Mouse (Mus musculus) midbrain, embryonic 13.5 days (tissue): ENCODE results near the gene Neb. TPM values are rescaled to one million over a fixed set of nuclear protein-coding genes. Genes with fewer than 3 reads are reported as not detected.

Experiments used
- ATAC-seq: fragments of 200-750 bp; cut with Nextera tagmentation; 2 replicates; pipeline ENCODE4 v1.8.0; 2017; ENCODE audit warnings: mild to moderate bottlenecking, moderate TSS enrichment, moderate library complexity
- H3K27ac ChIP-seq: fragments of 300-500 bp; sonication (generic); 2 replicates; pipeline ENCODE4 v1.5.1; 2015; ENCODE audit warnings: inconsistent platforms, mild to moderate bottlenecking, moderate library complexity
- H3K27me3 ChIP-seq: fragments of 300-500 bp; sonication (generic); 2 replicates; pipeline ENCODE4 v1.6.1; 2015; ENCODE audit warnings: mild to moderate bottlenecking, inconsistent platforms
- H3K36me3 ChIP-seq: fragments of 300-500 bp; sonication (generic); 2 replicates; pipeline ENCODE4 v1.6.1; 2015; ENCODE audit warnings: mild to moderate bottlenecking, inconsistent platforms
- H3K4me1 ChIP-seq: fragments of 300-500 bp; sonication (generic); replicated peaks from 2 replicates; pipeline ENCODE4 v1.6.1; 2015; ENCODE audit warnings: inconsistent platforms
- H3K4me2 ChIP-seq: fragments of 300-500 bp; sonication (generic); replicated peaks from 2 replicates; pipeline ENCODE4 v1.6.1; 2015; ENCODE audit warnings: moderate library complexity, mild to moderate bottlenecking, inconsistent platforms
- H3K4me3 ChIP-seq: fragments of 300-500 bp; sonication (generic); replicated peaks from 2 replicates; pipeline ENCODE4 v1.5.1; 2015; ENCODE audit warnings: mild to moderate bottlenecking, inconsistent platforms
- H3K9ac ChIP-seq: fragments of 300-500 bp; sonication (generic); replicated peaks from 2 replicates; pipeline ENCODE4 v1.6.1; 2015; ENCODE audit warnings: mild to moderate bottlenecking, inconsistent platforms
- H3K9me3 ChIP-seq: fragments of 300-500 bp; sonication (generic); 2 replicates; pipeline ENCODE4 v1.6.1; 2016; ENCODE audit warnings: mild to moderate bottlenecking, inconsistent platforms
- WGBS: fragments of 180-500 bp; shearing (Covaris S2); methylation state at CpG from one replicate; pipeline ENCODE4 v1.1.7; 2015; 5-methylcytosine and 5-hydroxymethylcytosine counted together
- polyA plus RNA-seq: library from polyadenylated mRNA; unstranded; fragments of >200 nt; fragmentation: Nextera tagmentation; extraction: Ambion mirVana; gene quantifications from 2 replicates; pipeline ENCODE4 v1.2.1, GENCODE M21; 2015

Neb gene
- polyA plus RNA-seq, 1 experiment from 2014 or later: 0.73 TPM

DNA sequence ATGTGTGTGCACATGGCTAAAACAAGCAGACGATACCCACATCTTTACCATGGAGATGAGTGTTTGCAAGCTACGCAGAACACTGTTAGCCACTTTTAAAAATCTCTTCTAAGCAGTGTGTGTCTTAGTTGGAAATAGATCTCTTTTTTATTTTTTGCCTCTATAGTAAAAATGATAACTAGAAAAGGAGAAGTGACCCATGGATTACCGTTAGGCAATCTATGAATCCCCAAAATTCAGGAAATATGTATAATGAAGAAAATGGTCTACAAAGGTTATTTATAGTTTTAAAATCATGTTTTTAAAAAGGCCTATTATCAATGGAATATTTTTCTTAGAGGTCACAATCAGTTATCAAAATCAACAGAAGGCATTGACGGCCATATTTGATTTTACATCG is 80.3 kb downstream of the Neb start:
- H3K4me2 ChIP-seq: no peak overlapping the region
- H3K4me1 ChIP-seq: no peaks in the 10 kb centered on the region
- H3K27ac ChIP-seq: no peak overlapping the region
- WGBS: 95% methylated on average over 5 of the region's 5 CpGs
- no peaks in the 10 kb centered on the region for H3K9me3 ChIP-seq
- H3K27me3 ChIP-seq: no peaks in the 10 kb centered on the region
- H3K9ac ChIP-seq: no peak overlapping the region
- no peak overlapping the region for H3K4me3 ChIP-seq
- no peak for ATAC-seq
- H3K36me3 ChIP-seq: no peaks in the 10 kb centered on the region

- no peak for ATAC-seq
- Histone ChIP-seq H3K4me2 (no peak overlapping the region), H3K4me1 (no peaks in the 10 kb centered on the region), H3K36me3 (no peaks in the 10 kb centered on the region), H3K27ac (no peak overlapping the region), H3K9me3 (no peaks in the 10 kb centered on the region), H3K9ac (no peak overlapping the region), H3K4me3 (no peak overlapping the region), H3K27me3 (no peaks in the 10 kb centered on the region)
- whole genome bisulfite sequencing: 85% methylated on average over 9 of the region's 9 CpGs
These were observed 81.5 kb downstream of the Neb start for GRCm38 (mm10) chr2:52296779-52297178.

GRCm38 (mm10) chr2:52287436-52287835 is 90.8 kb downstream of the Neb start:
- 84% methylated on average over 1 of the region's 1 CpGs for WGBS

DNA sequence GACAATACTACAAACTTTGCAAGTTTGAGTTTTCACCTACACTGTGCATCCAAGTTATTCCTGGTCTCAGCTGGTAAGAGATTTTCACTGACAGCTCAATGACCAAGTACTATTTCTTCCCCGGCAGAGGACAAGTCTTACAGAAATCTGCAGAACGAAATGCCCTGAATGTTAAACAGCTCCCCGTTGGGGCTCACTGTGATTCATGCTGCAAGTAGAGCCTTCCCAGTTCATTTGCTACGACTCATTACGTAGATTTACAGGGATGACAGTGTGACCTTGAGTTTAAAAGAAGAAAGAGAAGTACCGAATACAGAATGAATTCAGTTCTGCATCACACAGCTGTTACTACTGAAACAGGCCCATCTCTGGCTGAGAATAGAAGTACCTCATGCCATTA is 91.9 kb downstream of the Neb start:
- 74% methylated on average over 6 of the region's 6 CpGs for WGBS
- Histone ChIP-seq H3K4me3 (no peak overlapping the region), H3K27ac (no peak overlapping the region), H3K9me3 (no peaks in the 10 kb centered on the region), H3K4me2 (no peak overlapping the region), H3K36me3 (no peaks in the 10 kb centered on the region), H3K27me3 (no peaks in the 10 kb centered on the region), H3K4me1 (no peaks in the 10 kb centered on the region), H3K9ac (no peak overlapping the region)
- ATAC-seq: no peak

More at GRCm38 (mm10) chr2:52287436-52287835, 90.8 kb downstream of the Neb start:
- Histone ChIP-seq H3K4me1 (no peaks in the 10 kb centered on the region), H3K27ac (no peak overlapping the region), H3K9me3 (no peaks in the 10 kb centered on the region), H3K27me3 (no peaks in the 10 kb centered on the region), H3K36me3 (no peaks in the 10 kb centered on the region), H3K4me2 (no peak overlapping the region), H3K9ac (no peak overlapping the region), H3K4me3 (no peak overlapping the region)
- no peak for ATAC-seq

DNA sequence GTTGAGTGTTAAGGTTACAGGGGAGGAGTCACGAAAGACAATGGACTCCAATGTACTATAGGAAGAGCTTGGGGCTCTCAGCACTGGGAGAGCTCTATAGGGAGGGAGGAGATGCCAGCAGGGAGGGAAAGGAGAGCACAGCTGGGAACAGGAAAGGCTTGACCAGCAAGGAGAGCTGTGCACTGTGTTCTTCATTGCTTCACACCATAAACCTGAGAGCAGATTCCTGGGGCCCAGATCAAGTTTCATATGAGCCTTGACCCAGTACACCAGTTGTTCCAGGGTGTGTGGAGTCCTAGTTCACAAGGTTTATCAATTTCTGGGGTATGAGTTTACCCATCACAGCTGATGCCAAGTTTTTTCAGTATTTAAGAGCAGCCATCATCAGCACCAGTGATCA is 106.1 kb downstream of the Neb start:
- Histone ChIP-seq H3K9ac (no peak overlapping the region), H3K4me3 (no peak overlapping the region), H3K4me2 (no peak overlapping the region), H3K9me3 (no peaks in the 10 kb centered on the region), H3K36me3 (no peaks in the 10 kb centered on the region), H3K27ac (no peak overlapping the region), H3K27me3 (no peaks in the 10 kb centered on the region), H3K4me1 (no peaks in the 10 kb centered on the region)
- 16% methylated on average over 1 of the region's 1 CpGs for whole genome bisulfite sequencing
- no peak for ATAC-seq

DNA sequence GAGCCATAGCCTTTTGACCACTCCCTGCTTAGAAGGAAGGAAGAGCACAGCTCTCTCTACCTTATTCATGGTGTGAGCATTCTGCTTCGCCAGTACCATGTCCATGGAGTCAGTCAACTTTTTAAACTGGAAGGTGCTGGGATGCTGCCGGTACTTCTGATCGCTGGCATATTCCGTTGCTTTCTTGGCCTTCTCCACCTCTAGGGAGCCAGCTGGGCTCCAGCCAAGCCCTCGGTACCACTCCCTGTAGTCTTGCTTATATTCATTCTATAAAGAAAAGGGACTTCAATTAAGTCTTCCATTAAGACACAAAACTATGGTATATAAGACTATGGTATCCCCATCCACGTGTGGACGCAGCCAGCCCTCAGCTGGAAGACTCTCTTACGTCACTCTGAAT is 107.4 kb downstream of the Neb start:
- H3K9me3 ChIP-seq: no peaks in the 10 kb centered on the region
- H3K4me1 ChIP-seq: no peaks in the 10 kb centered on the region
- WGBS: 91% methylated on average over 8 of the region's 8 CpGs
- no peak overlapping the region for H3K4me2 ChIP-seq
- no peak for ATAC-seq
- no peak overlapping the region for H3K27ac ChIP-seq
- no peak overlapping the region for H3K4me3 ChIP-seq
- H3K36me3 ChIP-seq: no peaks in the 10 kb centered on the region
- no peaks in the 10 kb centered on the region for H3K27me3 ChIP-seq
- no peak overlapping the region for H3K9ac ChIP-seq

DNA sequence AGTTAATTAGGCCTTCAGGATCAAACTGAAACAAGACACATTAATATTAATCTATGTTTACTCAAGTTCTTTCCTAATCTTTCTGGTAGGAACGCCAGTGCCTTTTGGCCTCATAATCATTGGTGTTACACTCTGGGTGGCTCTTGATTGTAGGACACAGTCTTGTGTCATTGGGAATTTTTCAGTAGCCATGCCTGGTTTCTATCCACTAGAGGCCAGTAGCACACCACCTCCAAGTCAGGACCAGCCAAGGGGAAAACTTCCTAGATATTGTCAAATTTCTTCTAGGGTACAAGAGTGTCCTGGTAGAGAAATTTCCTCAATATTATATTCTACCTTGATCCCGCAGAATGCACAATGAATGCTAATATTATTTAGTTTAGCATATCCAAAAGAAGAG is 116.1 kb downstream of the Neb start:
- no peak overlapping the region for H3K9ac ChIP-seq
- no peaks in the 10 kb centered on the region for H3K27me3 ChIP-seq
- no peak overlapping the region for H3K27ac ChIP-seq
- no peaks in the 10 kb centered on the region for H3K36me3 ChIP-seq
- H3K4me1 ChIP-seq: no peaks in the 10 kb centered on the region
- no peak overlapping the region for H3K4me2 ChIP-seq
- no peak overlapping the region for H3K4me3 ChIP-seq
- ATAC-seq: peak; percentile 55; the same call in 1 of the 2 replicates
- no peaks in the 10 kb centered on the region for H3K9me3 ChIP-seq
- 47% methylated on average over 2 of the region's 2 CpGs for WGBS

- ATAC-seq: no peak
These were observed 126.2 kb downstream of the Neb start for GRCm38 (mm10) chr2:52252037-52252436.

DNA sequence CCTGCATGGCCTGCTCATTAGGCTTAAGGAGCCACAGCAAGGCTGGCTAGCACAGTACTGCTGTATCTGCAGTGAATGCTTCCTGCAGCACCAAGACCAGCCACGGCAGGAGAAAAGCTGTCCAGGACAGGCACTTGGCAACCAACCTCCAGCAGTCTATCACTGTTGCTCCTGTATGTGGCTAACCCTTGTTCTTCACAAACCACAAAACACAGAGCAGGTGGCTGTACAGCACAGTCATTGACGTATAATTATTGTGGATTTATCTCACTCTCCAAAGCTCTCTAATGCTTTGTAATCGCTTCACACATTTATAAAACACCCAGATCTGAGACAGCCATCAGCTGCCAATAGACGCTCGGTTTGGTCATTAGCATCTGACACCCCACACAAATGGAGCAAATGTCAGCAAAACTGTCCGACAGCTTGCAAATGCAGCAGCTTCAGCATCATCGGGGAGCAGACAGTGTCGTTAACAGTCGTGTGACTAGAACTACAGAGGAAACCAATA is 129.9 kb downstream of the Neb start:
- no peaks in the 10 kb centered on the region for H3K9me3 ChIP-seq
- ATAC-seq: peak; percentile 83
- H3K4me1 ChIP-seq: peaks cover 7% of the 10 kb centered on the region
- H3K9ac ChIP-seq: no peak overlapping the region
- no peak overlapping the region for H3K4me2 ChIP-seq
- H3K4me3 ChIP-seq: no peak overlapping the region
- H3K27ac ChIP-seq: 0 out of 2 replicates have a peak overlapping the region, but pooled peaks have one; percentile 35
- 52% methylated on average over 9 of the region's 9 CpGs for WGBS
- no peaks in the 10 kb centered on the region for H3K36me3 ChIP-seq
- no peaks in the 10 kb centered on the region for H3K27me3 ChIP-seq

More at GRCm38 (mm10) chr2:52252037-52252436, 126.2 kb downstream of the Neb start:
- H3K4me1 ChIP-seq: peaks cover 7% of the 10 kb centered on the region
- H3K27ac ChIP-seq: no peak overlapping the region
- no peak overlapping the region for H3K4me3 ChIP-seq
- H3K9me3 ChIP-seq: no peaks in the 10 kb centered on the region
- no peaks in the 10 kb centered on the region for H3K27me3 ChIP-seq
- H3K36me3 ChIP-seq: no peaks in the 10 kb centered on the region
- whole genome bisulfite sequencing: 73% methylated on average over 1 of the region's 1 CpGs
- no peak overlapping the region for H3K4me2 ChIP-seq
- H3K9ac ChIP-seq: no peak overlapping the region

- ATAC-seq: no peak
- H3K4me3 ChIP-seq: no peak overlapping the region
- H3K9ac ChIP-seq: no peak overlapping the region
- H3K4me2 ChIP-seq: no peak overlapping the region
- WGBS: 89% methylated on average over 5 of the region's 5 CpGs
- H3K4me1 ChIP-seq: peaks cover 7% of the 10 kb centered on the region
- H3K27ac ChIP-seq: no peak overlapping the region
- no peaks in the 10 kb centered on the region for H3K36me3 ChIP-seq
- no peaks in the 10 kb centered on the region for H3K27me3 ChIP-seq
- no peaks in the 10 kb centered on the region for H3K9me3 ChIP-seq
These were observed 133.2 kb downstream of the Neb start for GRCm38 (mm10) chr2:52245091-52245490.

GRCm38 (mm10) chr2:52242691-52243090 is 135.6 kb downstream of the Neb start:
- 97% methylated on average over 1 of the region's 1 CpGs for WGBS
- no peak for ATAC-seq
- H3K4me1 ChIP-seq: no peaks in the 10 kb centered on the region

DNA sequence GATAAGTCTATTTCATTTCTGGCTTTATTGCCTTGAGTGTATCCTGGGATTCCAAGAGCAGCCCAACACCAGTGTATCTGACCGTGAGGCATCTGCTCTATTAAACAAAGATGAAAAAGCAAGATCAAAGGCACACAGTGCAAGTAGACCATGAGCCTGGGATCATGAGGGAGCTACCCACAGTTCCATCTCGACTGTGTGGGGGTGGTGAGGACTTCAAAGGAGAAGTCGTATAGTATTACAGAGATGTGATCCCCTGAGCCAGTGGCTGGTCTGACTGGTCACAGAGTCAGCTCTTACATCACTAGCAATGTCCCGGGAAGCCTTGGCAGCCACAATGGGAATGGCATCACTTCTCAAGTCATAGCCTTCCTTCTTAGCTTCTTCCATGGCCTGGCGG is 140.4 kb downstream of the Neb start:
- Histone ChIP-seq H3K4me1 (no peaks in the 10 kb centered on the region), H3K4me3 (no peak overlapping the region), H3K27me3 (no peaks in the 10 kb centered on the region), H3K27ac (no peak overlapping the region), H3K36me3 (no peaks in the 10 kb centered on the region), H3K4me2 (no peak overlapping the region), H3K9ac (no peak overlapping the region), H3K9me3 (no peaks in the 10 kb centered on the region)
- WGBS: 66% methylated on average over 5 of the region's 5 CpGs
- ATAC-seq: no peak

More at GRCm38 (mm10) chr2:52242691-52243090, 135.6 kb downstream of the Neb start:
- Histone ChIP-seq H3K4me2 (no peak overlapping the region), H3K9me3 (no peaks in the 10 kb centered on the region), H3K27ac (no peak overlapping the region), H3K4me3 (no peak overlapping the region), H3K36me3 (no peaks in the 10 kb centered on the region), H3K27me3 (no peaks in the 10 kb centered on the region), H3K9ac (no peak overlapping the region)

DNA sequence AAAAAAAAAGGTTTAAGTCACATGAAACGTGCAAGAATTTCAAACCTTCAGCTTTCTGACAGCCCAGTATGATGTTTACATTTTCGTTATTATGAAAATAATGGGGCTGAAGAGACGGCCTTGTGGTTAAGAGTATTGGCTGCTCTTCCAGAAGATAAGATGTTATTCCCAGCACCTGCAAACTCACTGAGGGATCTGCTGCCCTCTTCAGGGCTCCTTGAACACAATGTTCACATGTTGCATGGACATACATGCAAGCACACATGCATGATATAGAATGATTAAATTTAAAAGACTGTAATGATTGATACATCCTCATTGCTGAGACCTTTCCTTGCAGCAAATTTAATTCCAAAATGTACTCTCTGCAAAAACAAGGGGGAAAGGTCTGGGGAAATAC is 150.7 kb downstream of the Neb start:
- no peak overlapping the region for H3K4me3 ChIP-seq
- WGBS: 68% methylated on average over 3 of the region's 3 CpGs
- no peaks in the 10 kb centered on the region for H3K9me3 ChIP-seq
- H3K36me3 ChIP-seq: no peaks in the 10 kb centered on the region
- ATAC-seq: no peak
- H3K9ac ChIP-seq: no peak overlapping the region
- H3K4me1 ChIP-seq: no peaks in the 10 kb centered on the region
- no peak overlapping the region for H3K27ac ChIP-seq
- no peak overlapping the region for H3K4me2 ChIP-seq
- no peaks in the 10 kb centered on the region for H3K27me3 ChIP-seq
